Mouse (Mus musculus) liver, embryonic 14.5 days (tissue): ENCODE data around the gene Sgpl1.

Source experiments
- CTCF ChIP-seq: IDR thresholded peaks from 2 replicates; pipeline ENCODE4 v1.5.1; 2016; ENCODE audit warnings: antibody characterized with exemption, low read depth, control low read depth
- EP300 ChIP-seq: IDR thresholded peaks from 2 replicates; pipeline ENCODE4 v1.6.1; 2016; ENCODE audit warnings: antibody characterized with exemption, low read depth

DNA sequence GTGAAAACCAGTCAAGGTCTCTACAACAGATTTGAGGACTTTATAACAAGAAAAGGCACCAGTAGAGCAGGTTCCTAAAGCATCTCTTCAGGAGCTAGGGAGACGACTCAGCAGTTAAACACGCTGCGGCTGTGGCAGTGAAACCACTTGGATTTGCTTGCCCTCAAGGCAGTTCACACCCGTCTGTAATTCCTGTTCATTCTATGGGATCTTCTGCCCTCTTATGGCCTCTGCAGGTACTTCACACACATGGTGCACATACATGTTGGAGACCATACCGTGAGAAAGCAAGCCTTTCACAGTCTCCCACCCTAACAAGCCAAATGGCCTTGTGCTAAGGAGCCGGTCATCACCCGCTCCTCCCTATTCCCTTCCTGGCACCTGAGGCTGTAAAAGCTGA is 90.8 kb downstream of the Sgpl1 start:
- no peak for TF ChIP-seq CTCF
- TF ChIP-seq EP300, result no peak
